Mouse (Mus musculus) cortical plate, adult 2 months (tissue): Measurements from ENCODE around the gene Ostf1.

ENCODE experiments used
- CTCF ChIP-seq: fragments of 200-500 bp; IDR thresholded peaks from 2 replicates; pipeline ENCODE4 v1.5.1; 2011; ENCODE audit warnings: mild to moderate bottlenecking, control low read depth, low read length; ENCODE audit not compliant: insufficient read depth; ENCODE audit errors: extremely low read depth
- POLR2A ChIP-seq: fragments of 200-500 bp; IDR thresholded peaks from 2 replicates; pipeline ENCODE4 v1.6.1; 2011; ENCODE audit warnings: mild to moderate bottlenecking, low read length, control low read depth; ENCODE audit not compliant: insufficient read depth; ENCODE audit errors: extremely low read depth

GRCm38 (mm10) chr19:18600611-18601010 lies 31.0 kb downstream of the Ostf1 start:
- TF ChIP-seq CTCF (no peak), POLR2A (no peak)
